Mouse (Mus musculus): Measurements from ENCODE around the gene Gm11444. TPM values are rescaled to one million over a fixed set of nuclear protein-coding genes. Genes with fewer than 3 reads are reported as not detected.

Gene Gm11444
- polyA plus RNA-seq, 1 experiment from 2014 or later: not detected

GRCm38 (mm10) chr11:85844144-85844965 lies 5.8 kb downstream of the Gm11444 start:
- WGBS: under 1% methylated on average over 50 of the region's 54 CpGs
- peak; percentile 57 for ATAC-seq (ENCODE audit: low read depth)

GRCm38 (mm10) chr11:85843347-85843692 lies 6.8 kb downstream of the Gm11444 start:
- WGBS: 1% methylated on average over 18 of the region's 18 CpGs
- H3K27me3 ChIP-seq (ENCODE audit: control insufficient read depth, insufficient read depth, low read depth, low read length): peaks cover 36% of the 10 kb centered on the region
- peak; percentile 29 for ATAC-seq (ENCODE audit: low read depth)

More at GRCm38 (mm10) chr11:85844144-85844965, 5.8 kb downstream of the Gm11444 start:
- Histone ChIP-seq H3K4me3 (ENCODE audit: low read length) (peak overlapping the region; percentile 73), H3K27ac (ENCODE audit: low read length) (peak overlapping the region; percentile 96), H3K36me3 (ENCODE audit: control insufficient read depth, insufficient read depth, low read length) (no peaks in the 10 kb centered on the region), H3K9me3 (ENCODE audit: control insufficient read depth, low read length) (no peaks in the 10 kb centered on the region), H3K9ac (ENCODE audit: low read length) (peak overlapping the region; percentile 93), H3K4me2 (ENCODE audit: low read depth, low read length) (peak overlapping the region; percentile 91), H3K4me1 (replicated peaks; ENCODE audit: control insufficient read depth, insufficient read depth, low read length) (peaks cover 20% of the 10 kb centered on the region), H3K27me3 (ENCODE audit: control insufficient read depth, insufficient read depth, low read depth, low read length) (peaks cover 26% of the 10 kb centered on the region)

GRCm38 (mm10) chr11:85842596-85843346 lies 7.4 kb downstream of the Gm11444 start:
- H3K27ac ChIP-seq (ENCODE audit: low read length): peak overlapping the region; percentile 96
- peaks cover 21% of the 10 kb centered on the region for H3K4me1 ChIP-seq (replicated peaks; ENCODE audit: control insufficient read depth, insufficient read depth, low read length)
- H3K27me3 ChIP-seq (ENCODE audit: control insufficient read depth, insufficient read depth, low read depth, low read length): peaks cover 40% of the 10 kb centered on the region

More at GRCm38 (mm10) chr11:85843347-85843692, 6.8 kb downstream of the Gm11444 start:
- H3K9ac ChIP-seq (ENCODE audit: low read length): peak overlapping the region; percentile 93
- peaks cover 20% of the 10 kb centered on the region for H3K4me1 ChIP-seq (replicated peaks; ENCODE audit: control insufficient read depth, insufficient read depth, low read length)
- H3K36me3 ChIP-seq (ENCODE audit: control insufficient read depth, insufficient read depth, low read length): no peaks in the 10 kb centered on the region; the same call in 1 of the 2 replicates
- H3K9me3 ChIP-seq (ENCODE audit: control insufficient read depth, low read length): no peaks in the 10 kb centered on the region
- peak overlapping the region; percentile 96 for H3K27ac ChIP-seq (ENCODE audit: low read length)
- H3K4me3 ChIP-seq (ENCODE audit: low read length): peak overlapping the region; percentile 73
- H3K4me2 ChIP-seq (ENCODE audit: low read depth, low read length): peak overlapping the region; percentile 91

GRCm38 (mm10) chr11:85841980-85842379 lies 8.2 kb downstream of the Gm11444 start:
- under 1% methylated on average over 32 of the region's 32 CpGs for WGBS
- peaks cover 3% of the 10 kb centered on the region; the same call in 1 of the 2 replicates for H3K36me3 ChIP-seq (ENCODE audit: control insufficient read depth, insufficient read depth, low read length)
- H3K4me3 ChIP-seq (ENCODE audit: low read length): peak overlapping the region; percentile 73
- H3K27me3 ChIP-seq (ENCODE audit: control insufficient read depth, insufficient read depth, low read depth, low read length): peaks cover 43% of the 10 kb centered on the region
- peaks cover 22% of the 10 kb centered on the region for H3K4me1 ChIP-seq (replicated peaks; ENCODE audit: control insufficient read depth, insufficient read depth, low read length)
- peak overlapping the region; percentile 91 for H3K4me2 ChIP-seq (ENCODE audit: low read depth, low read length)
- peak overlapping the region; percentile 96 for H3K27ac ChIP-seq (ENCODE audit: low read length)
- H3K9ac ChIP-seq (ENCODE audit: low read length): peak overlapping the region; percentile 93
- ATAC-seq (ENCODE audit: low read depth): no peak
- no peaks in the 10 kb centered on the region for H3K9me3 ChIP-seq (ENCODE audit: control insufficient read depth, low read length)

More at GRCm38 (mm10) chr11:85842596-85843346, 7.4 kb downstream of the Gm11444 start:
- ATAC-seq (ENCODE audit: low read depth): no peak
- Histone ChIP-seq H3K4me2 (ENCODE audit: low read depth, low read length) (peak overlapping the region; percentile 91), H3K36me3 (ENCODE audit: control insufficient read depth, insufficient read depth, low read length) (peaks cover 3% of the 10 kb centered on the region; the same call in 1 of the 2 replicates), H3K4me3 (ENCODE audit: low read length) (peak overlapping the region; percentile 73), H3K9ac (ENCODE audit: low read length) (peak overlapping the region; percentile 93), H3K9me3 (ENCODE audit: control insufficient read depth, low read length) (no peaks in the 10 kb centered on the region)
- WGBS: 4% methylated on average over 24 of the region's 24 CpGs

GRCm38 (mm10) chr11:85841211-85841681 lies 8.9 kb downstream of the Gm11444 start:
- Histone ChIP-seq H3K27ac (ENCODE audit: low read length) (peak overlapping the region; percentile 96), H3K9me3 (ENCODE audit: control insufficient read depth, low read length) (no peaks in the 10 kb centered on the region), H3K4me1 (replicated peaks; ENCODE audit: control insufficient read depth, insufficient read depth, low read length) (peaks cover 18% of the 10 kb centered on the region), H3K9ac (ENCODE audit: low read length) (peak overlapping the region; percentile 93), H3K36me3 (ENCODE audit: control insufficient read depth, insufficient read depth, low read length) (peaks cover 3% of the 10 kb centered on the region; the same call in 1 of the 2 replicates), H3K27me3 (ENCODE audit: control insufficient read depth, insufficient read depth, low read depth, low read length) (peaks cover 45% of the 10 kb centered on the region), H3K4me3 (ENCODE audit: low read length) (peak overlapping the region; percentile 73), H3K4me2 (ENCODE audit: low read depth, low read length) (peak overlapping the region; percentile 91)
- ATAC-seq (ENCODE audit: low read depth): no peak
- WGBS: 10% methylated on average over 8 of the region's 8 CpGs

GRCm38 (mm10) chr11:85840803-85841145 lies 9.4 kb downstream of the Gm11444 start:
- Histone ChIP-seq H3K9me3 (ENCODE audit: control insufficient read depth, low read length) (no peaks in the 10 kb centered on the region), H3K4me1 (replicated peaks; ENCODE audit: control insufficient read depth, insufficient read depth, low read length) (peaks cover 18% of the 10 kb centered on the region), H3K4me2 (ENCODE audit: low read depth, low read length) (peak overlapping the region; percentile 91), H3K27ac (ENCODE audit: low read length) (peak overlapping the region; percentile 96), H3K36me3 (ENCODE audit: control insufficient read depth, insufficient read depth, low read length) (peaks cover 3% of the 10 kb centered on the region; the same call in 1 of the 2 replicates), H3K4me3 (ENCODE audit: low read length) (peak overlapping the region; percentile 73), H3K27me3 (ENCODE audit: control insufficient read depth, insufficient read depth, low read depth, low read length) (peaks cover 49% of the 10 kb centered on the region), H3K9ac (ENCODE audit: low read length) (peak overlapping the region; percentile 93)
- WGBS: 4% methylated on average over 21 of the region's 21 CpGs
- no peak for ATAC-seq (ENCODE audit: low read depth)

- Histone ChIP-seq H3K9me3 (ENCODE audit: control insufficient read depth, low read length) (no peaks in the 10 kb centered on the region), H3K9ac (ENCODE audit: low read length) (peak overlapping the region; percentile 93), H3K4me1 (replicated peaks; ENCODE audit: control insufficient read depth, insufficient read depth, low read length) (peaks cover 18% of the 10 kb centered on the region), H3K4me3 (ENCODE audit: low read length) (peak overlapping the region; percentile 73), H3K27ac (ENCODE audit: low read length) (peak overlapping the region; percentile 96), H3K27me3 (ENCODE audit: control insufficient read depth, insufficient read depth, low read depth, low read length) (peaks cover 51% of the 10 kb centered on the region), H3K4me2 (ENCODE audit: low read depth, low read length) (peak overlapping the region; percentile 91), H3K36me3 (ENCODE audit: control insufficient read depth, insufficient read depth, low read length) (peaks cover 3% of the 10 kb centered on the region; the same call in 1 of the 2 replicates)
- WGBS: 10% methylated on average over 27 of the region's 27 CpGs
- no peak for ATAC-seq (ENCODE audit: low read depth)
These were observed 9.9 kb downstream of the Gm11444 start for GRCm38 (mm10) chr11:85840031-85840802.

- WGBS: 20% methylated on average over 7 of the region's 7 CpGs
- peaks cover 15% of the 10 kb centered on the region for H3K4me1 ChIP-seq (replicated peaks; ENCODE audit: control insufficient read depth, insufficient read depth, low read length)
- H3K36me3 ChIP-seq (ENCODE audit: control insufficient read depth, insufficient read depth, low read length): peaks cover 3% of the 10 kb centered on the region; the same call in 1 of the 2 replicates
- peak overlapping the region; percentile 93 for H3K9ac ChIP-seq (ENCODE audit: low read length)
- H3K27ac ChIP-seq (ENCODE audit: low read length): peak overlapping the region; percentile 96
- H3K4me2 ChIP-seq (ENCODE audit: low read depth, low read length): peak overlapping the region; percentile 91
- H3K27me3 ChIP-seq (ENCODE audit: control insufficient read depth, insufficient read depth, low read depth, low read length): peaks cover 58% of the 10 kb centered on the region
- no peak for ATAC-seq (ENCODE audit: low read depth)
- no peaks in the 10 kb centered on the region for H3K9me3 ChIP-seq (ENCODE audit: control insufficient read depth, low read length)
- peak overlapping the region; percentile 73 for H3K4me3 ChIP-seq (ENCODE audit: low read length)
These were observed 10.7 kb downstream of the Gm11444 start for GRCm38 (mm10) chr11:85839258-85840030.
